Mouse (Mus musculus) ES-Bruce4 (cell line): Measurements from ENCODE around the gene Mybpc1.

Experiments used
- CTCF ChIP-seq: IDR thresholded peaks from one replicate; pipeline ENCODE4 v1.8.1; 2011; ENCODE audit warnings: low read depth, low read length
- EP300 ChIP-seq: IDR thresholded peaks from 2 replicates; pipeline ENCODE4 v1.6.1; 2011; ENCODE audit warnings: low read depth, low read length; ENCODE audit not compliant: insufficient read depth
- POLR2A ChIP-seq: IDR thresholded peaks from one replicate; pipeline ENCODE4 v1.8.1; 2011; ENCODE audit warnings: low read length; ENCODE audit not compliant: insufficient read depth

- TF ChIP-seq EP300 = peak; percentile 87
- peak; percentile 37 for TF ChIP-seq CTCF
- TF ChIP-seq POLR2A = no peak
Observed at GRCm38 (mm10) chr10:88514495-88514894, 90.5 kb downstream of the Mybpc1 start.
